Mouse (Mus musculus): Measurements from ENCODE around the gene Tcf7l1. TPM values are rescaled to one million over a fixed set of nuclear protein-coding genes. Genes with fewer than 3 reads are reported as not detected.

Gene Tcf7l1
- polyA plus RNA-seq, 1 experiment from 2014 or later, result 17.5 TPM

GRCm38 (mm10) chr6:72685165-72685564 lies 103.9 kb downstream of the Tcf7l1 start:
- H3K9ac ChIP-seq (replicated peaks; ENCODE audit: low read depth), result no peak overlapping the region
- H3K4me1 ChIP-seq (ENCODE audit: insufficient read depth, low read depth, low read length), result peaks cover 15% of the 10 kb centered on the region

GRCm38 (mm10) chr6:72684260-72684805 lies 104.7 kb downstream of the Tcf7l1 start:
- Histone ChIP-seq H3K27ac (ENCODE audit: low read length) (no peak overlapping the region), H3K9ac (replicated peaks; ENCODE audit: low read depth) (no peak overlapping the region), H3K4me3 (ENCODE audit: low read depth, low read length) (no peak overlapping the region), H3K4me2 (replicated peaks; ENCODE audit: low read depth, low read length) (no peak overlapping the region), H3K27me3 (replicated peaks; ENCODE audit: insufficient read depth, low read length) (no peaks in the 10 kb centered on the region), H3K36me3 (ENCODE audit: insufficient read depth, low read length) (no peaks in the 10 kb centered on the region), H3K9me3 (ENCODE audit: low read length) (no peaks in the 10 kb centered on the region), H3K4me1 (ENCODE audit: insufficient read depth, low read depth, low read length) (peaks cover 15% of the 10 kb centered on the region)
- 0 out of 2 replicates have a peak, but pooled peaks have one; percentile 14 for TF ChIP-seq EP300 (IDR thresholded peaks at IDR 0.05)
- 0 out of 2 replicates have a peak, but pooled peaks have one; percentile 12 for TF ChIP-seq CTCF (IDR thresholded peaks at IDR 0.05)
- WGBS, result 40% methylated on average over 4 of the region's 4 CpGs
- ATAC-seq (peak; percentile 64), DNase-seq (ENCODE audit: low spot score) (peak; percentile 41)

More at GRCm38 (mm10) chr6:72685165-72685564, 103.9 kb downstream of the Tcf7l1 start:
- Histone ChIP-seq H3K4me2 (replicated peaks; ENCODE audit: low read depth, low read length) (no peak overlapping the region), H3K27ac (ENCODE audit: low read length) (peak overlapping the region; percentile 14; the same call in 1 of the 2 replicates), H3K4me3 (ENCODE audit: low read depth, low read length) (no peak overlapping the region), H3K27me3 (replicated peaks; ENCODE audit: insufficient read depth, low read length) (no peaks in the 10 kb centered on the region), H3K9me3 (ENCODE audit: low read length) (no peaks in the 10 kb centered on the region), H3K36me3 (ENCODE audit: insufficient read depth, low read length) (no peaks in the 10 kb centered on the region)
- TF ChIP-seq EP300 (IDR thresholded peaks at IDR 0.05) (no peak), CTCF (IDR thresholded peaks at IDR 0.05) (no peak)
- WGBS, result 42% methylated on average over 9 of the region's 9 CpGs
- DNase-seq (ENCODE audit: low spot score) (no peak), ATAC-seq (peak; percentile 17; the same call in 1 of the 2 replicates)

- Histone ChIP-seq H3K9me3 (ENCODE audit: low read length) (no peaks in the 10 kb centered on the region), H3K4me3 (ENCODE audit: low read depth, low read length) (no peak overlapping the region), H3K27me3 (replicated peaks; ENCODE audit: insufficient read depth, low read length) (no peaks in the 10 kb centered on the region), H3K36me3 (ENCODE audit: insufficient read depth, low read length) (no peaks in the 10 kb centered on the region), H3K4me2 (replicated peaks; ENCODE audit: low read depth, low read length) (no peak overlapping the region), H3K27ac (ENCODE audit: low read length) (no peak overlapping the region), H3K4me1 (ENCODE audit: insufficient read depth, low read depth, low read length) (peaks cover 21% of the 10 kb centered on the region), H3K9ac (replicated peaks; ENCODE audit: low read depth) (no peak overlapping the region)
- 64% methylated on average over 4 of the region's 4 CpGs for WGBS
- no peak for DNase-seq (ENCODE audit: low spot score)
- no peak for ATAC-seq
- no peak for TF ChIP-seq EP300 (IDR thresholded peaks at IDR 0.05)
- TF ChIP-seq CTCF (IDR thresholded peaks at IDR 0.05), result no peak
Measured at GRCm38 (mm10) chr6:72682238-72682637, 106.8 kb downstream of the Tcf7l1 start.

- Histone ChIP-seq H3K9me3 (ENCODE audit: low read length) (no peaks in the 10 kb centered on the region), H3K4me2 (replicated peaks; ENCODE audit: low read depth, low read length) (no peak overlapping the region), H3K36me3 (ENCODE audit: insufficient read depth, low read length) (no peaks in the 10 kb centered on the region), H3K9ac (replicated peaks; ENCODE audit: low read depth) (no peak overlapping the region), H3K27ac (ENCODE audit: low read length) (no peak overlapping the region), H3K4me1 (ENCODE audit: insufficient read depth, low read depth, low read length) (peaks cover 21% of the 10 kb centered on the region), H3K27me3 (replicated peaks; ENCODE audit: insufficient read depth, low read length) (no peaks in the 10 kb centered on the region), H3K4me3 (ENCODE audit: low read depth, low read length) (no peak overlapping the region)
- no peak for TF ChIP-seq EP300 (IDR thresholded peaks at IDR 0.05)
- TF ChIP-seq CTCF (IDR thresholded peaks at IDR 0.05), result no peak
- no peak for DNase-seq (ENCODE audit: low spot score)
- ATAC-seq, result no peak
- WGBS, result 76% methylated on average over 9 of the region's 9 CpGs
Measured at GRCm38 (mm10) chr6:72680936-72681335, 108.1 kb downstream of the Tcf7l1 start.

- no peaks in the 10 kb centered on the region for H3K9me3 ChIP-seq (ENCODE audit: low read length)
- ATAC-seq, result peak; percentile 27
- H3K4me3 ChIP-seq (ENCODE audit: low read depth, low read length), result no peak overlapping the region
- H3K4me1 ChIP-seq (ENCODE audit: insufficient read depth, low read depth, low read length), result peaks cover 11% of the 10 kb centered on the region
- H3K27ac ChIP-seq (ENCODE audit: low read length), result peak overlapping the region; percentile 85; the same call in 1 of the 2 replicates
- TF ChIP-seq CTCF (IDR thresholded peaks at IDR 0.05) (no peak), EP300 (IDR thresholded peaks at IDR 0.05) (no peak)
- 32% methylated on average over 9 of the region's 9 CpGs for WGBS
- H3K9ac ChIP-seq (replicated peaks; ENCODE audit: low read depth), result no peak overlapping the region
- 0 out of 2 replicates have a peak overlapping the region, but pooled peaks have one; percentile 27 for H3K4me2 ChIP-seq (replicated peaks; ENCODE audit: low read depth, low read length)
- H3K36me3 ChIP-seq (ENCODE audit: insufficient read depth, low read length), result no peaks in the 10 kb centered on the region
- DNase-seq (ENCODE audit: low spot score), result peak; percentile 61
- H3K27me3 ChIP-seq (replicated peaks; ENCODE audit: insufficient read depth, low read length), result no peaks in the 10 kb centered on the region
Measured at GRCm38 (mm10) chr6:72678631-72679030, 110.4 kb downstream of the Tcf7l1 start.

GRCm38 (mm10) chr6:72677510-72678220 lies 111.4 kb downstream of the Tcf7l1 start:
- peak; percentile 81 for ATAC-seq
- H3K9me3 ChIP-seq (ENCODE audit: low read length), result no peaks in the 10 kb centered on the region

More at GRCm38 (mm10) chr6:72677510-72678220, 111.4 kb downstream of the Tcf7l1 start:
- no peak overlapping the region for H3K4me3 ChIP-seq (ENCODE audit: low read depth, low read length)
- H3K4me1 ChIP-seq (ENCODE audit: insufficient read depth, low read depth, low read length), result peaks cover 11% of the 10 kb centered on the region
- H3K27me3 ChIP-seq (replicated peaks; ENCODE audit: insufficient read depth, low read length), result no peaks in the 10 kb centered on the region
- no peak overlapping the region for H3K9ac ChIP-seq (replicated peaks; ENCODE audit: low read depth)
- no peaks in the 10 kb centered on the region for H3K36me3 ChIP-seq (ENCODE audit: insufficient read depth, low read length)
- TF ChIP-seq CTCF (IDR thresholded peaks at IDR 0.05) (no peak), EP300 (IDR thresholded peaks at IDR 0.05) (no peak)
- H3K4me2 ChIP-seq (replicated peaks; ENCODE audit: low read depth, low read length), result peak overlapping the region; percentile 45
- WGBS, result 34% methylated on average over 11 of the region's 11 CpGs
- DNase-seq (ENCODE audit: low spot score), result peak; percentile 85
- H3K27ac ChIP-seq (ENCODE audit: low read length), result peak overlapping the region; percentile 85
